Mouse (Mus musculus) myocyte (in vitro differentiated cells): ENCODE measurements at regions not wholly inside any gene's neighbourhood (a gene's known extent, or its start where the extent isn't known, plus 50 kb on each side); places are given as distances from the start of the nearest gene placed in this dataset.

ENCODE experiments used
- MAX ChIP-seq: IDR thresholded peaks from one replicate; pipeline ENCODE4 v1.6.1; 2011; ENCODE audit warnings: low read depth, mild to moderate bottlenecking, control low read depth
- MYOG ChIP-seq, 3 experiments: IDR thresholded peaks; one replicate each; pipeline ENCODE4 v1.6.1; 2011; ENCODE audit warnings: control low read depth in 2 of 3, low read depth in 2 of 3, mild to moderate bottlenecking in 2 of 3; ENCODE audit not compliant: insufficient read length in 2 of 3, control insufficient read depth in 1 of 3, insufficient read depth in 1 of 3
- POLR2A ChIP-seq: IDR thresholded peaks from one replicate; pipeline ENCODE4 v1.6.1; 2011; ENCODE audit warnings: low read depth, mild to moderate bottlenecking, control low read depth, moderate library complexity; ENCODE audit not compliant: insufficient read length
- POLR2AphosphoS2 ChIP-seq: IDR thresholded peaks from one replicate; pipeline ENCODE4 v1.6.1; 2011; ENCODE audit warnings: low read depth, control low read depth; ENCODE audit not compliant: insufficient read length
- TCF12 ChIP-seq: IDR thresholded peaks from one replicate; pipeline ENCODE4 v1.6.1; 2011; ENCODE audit warnings: mild to moderate bottlenecking, control low read depth; ENCODE audit not compliant: poor library complexity, insufficient read depth, severe bottlenecking

DNA sequence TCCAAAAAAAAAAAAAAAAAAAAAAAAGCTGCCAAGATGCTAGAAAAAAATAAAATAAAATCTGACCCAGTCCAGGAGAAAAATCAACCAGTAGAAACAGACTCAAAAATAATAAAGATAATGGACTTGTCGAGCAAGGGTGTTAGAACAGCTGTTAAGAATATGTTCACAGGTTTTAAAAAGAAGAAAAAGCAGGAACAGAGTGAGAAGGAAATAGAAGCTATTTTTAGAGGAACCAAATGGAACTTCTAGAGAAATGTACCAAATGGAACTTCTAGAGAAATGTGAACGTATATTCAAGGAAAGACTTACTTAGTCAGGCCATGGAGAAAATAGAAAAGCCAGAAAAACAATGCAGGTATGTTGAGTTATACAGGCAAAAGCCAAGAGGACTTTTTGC lies 662.4 kb upstream of the Jmjd1c start:
- no peak for TF ChIP-seq POLR2A
- TF ChIP-seq MAX, result no peak
- TF ChIP-seq MYOG (IDR thresholded peaks at IDR 0.05; ENCODE audit: control insufficient read depth in 1 of 3, insufficient read depth in 1 of 3, insufficient read length in 2 of 3, low read depth in 2 of 3), result no peak
- no peak for TF ChIP-seq POLR2AphosphoS2
- TF ChIP-seq TCF12, result no peak
